ENCODE assay signal across 8 mouse cellular contexts in genomic region chr12:4107383-4107782, GRCm38 (mm10). TPM values are rescaled to one million over a fixed set of nuclear protein-coding genes. Genes with fewer than 3 reads are reported as not detected.
DNase-seq lines count a peak whose midpoint lies in the region; ATAC-seq and TF ChIP-seq lines count a peak whose summit lies in the region.

No protein-coding gene starts in this region.

- peaks cover 82% of the 10 kb centered on the region for H3K36me3 ChIP-seq in E14TG2a.4 (ENCODE audit: insufficient read depth, low read length)
- peaks cover 46% of the 10 kb centered on the region for H3K36me3 ChIP-seq in embryonic facial prominence, embryonic 14.5 days (ENCODE audit: control insufficient read depth, insufficient read depth, low read length)

- peaks cover 6% of the 10 kb centered on the region for H3K4me1 ChIP-seq in E14TG2a.4 (replicated peaks; ENCODE audit: low read depth, low read length)
- H3K4me1 ChIP-seq in embryonic facial prominence, embryonic 14.5 days (ENCODE audit: control insufficient read depth, insufficient read depth, low read length): no peaks in the 10 kb centered on the region

- intact Hi-C loops in heart, postnatal 10 days (cut with DNase I): loop anchor here (1.0 kb wide), 2 partner anchors 101 to 441 kb away; no protein-coding TSS in a partner anchor

- peak; percentile 79 for ATAC-seq in embryonic facial prominence, embryonic 14.5 days (ENCODE audit: low read depth)

- no peaks in the 10 kb centered on the region for H3K27me3 ChIP-seq in E14TG2a.4 (ENCODE audit: insufficient read depth, low read length)
- H3K27me3 ChIP-seq in embryonic facial prominence, embryonic 14.5 days (replicated peaks; ENCODE audit: control insufficient read depth, insufficient read depth, low read length): no peaks in the 10 kb centered on the region

- WGBS in embryonic facial prominence, embryonic 14.5 days: 80% methylated on average over 4 of the region's 4 CpGs
- WGBS in large intestine, adult 2 months: 75% methylated on average over 4 of the region's 4 CpGs

- no peak overlapping the region for H3K9ac ChIP-seq in embryonic facial prominence, embryonic 14.5 days (ENCODE audit: low read depth, low read length)

- no peak overlapping the region for H3K4me2 ChIP-seq in embryonic facial prominence, embryonic 14.5 days (ENCODE audit: low read depth, low read length)

- peak; percentile 26 to 55 for DNase-seq in adrenal gland, postnatal 4 days (ENCODE audit: low spot score in 2 of 2)
- peak; percentile 81 for DNase-seq in embryonic facial prominence, embryonic 14.5 days (ENCODE audit: low spot score)
- peak; percentile 82 to 89 for DNase-seq in heart, postnatal 10 days
- DNase-seq in large intestine, adult 2 months (ENCODE audit: low read depth, low spot score): peak; percentile 10
- peak; percentile 85 for DNase-seq in lung, postnatal 10 days
- DNase-seq in retina, embryonic 14.5 days (ENCODE audit: low spot score): peak; percentile 87
- DNase-seq in urinary bladder, adult 18-20 months (ENCODE audit: low spot score in 2 of 2): peak; percentile 33 to 42

- no peaks in the 10 kb centered on the region for H3K9me3 ChIP-seq in E14TG2a.4 (ENCODE audit: low read length)
- H3K9me3 ChIP-seq in embryonic facial prominence, embryonic 14.5 days (ENCODE audit: control insufficient read depth, low read length): no peaks in the 10 kb centered on the region

- H3K27ac ChIP-seq in embryonic facial prominence, embryonic 14.5 days (replicated peaks; ENCODE audit: low read depth, low read length): no peak overlapping the region

- TF ChIP-seq CTCF in E14TG2a.4 (conservative IDR thresholded peaks at IDR 0.05; ENCODE audit: low read length): peak; percentile 77

- no peak overlapping the region; the same call in 1 of the 2 replicates for H3K4me3 ChIP-seq in E14TG2a.4 (replicated peaks; ENCODE audit: low read length)
- H3K4me3 ChIP-seq in embryonic facial prominence, embryonic 14.5 days (ENCODE audit: low read depth, low read length): no peak overlapping the region

RNA-seq across cellular contexts. Expression of gene Dnajc27, which starts 25.0 kb away (rescaled TPM):
- 1 to 10 TPM; 6.9 to 8.0 TPM for total RNA-seq in adrenal gland, postnatal 4 days (2021)
- 6.0 and 8.0 TPM in 2 replicates for polyA plus RNA-seq in embryonic facial prominence, embryonic 14.5 days (2014; fragmentation: Nextera tagmentation; extraction: Ambion mirVana)
- 1 to 10 TPM; 6.8 to 7.3 TPM for total RNA-seq in heart, postnatal 10 days (2021)
- polyA plus RNA-seq in large intestine, adult 2 months (2012; rRNA removed): 2.2 and 2.5 TPM in 2 replicates

RNA-seq across cellular contexts. Expression of gene Adcy3, which starts 25.5 kb away (rescaled TPM):
- 10 to 100 TPM; 25.8 to 26.8 TPM for total RNA-seq in adrenal gland, postnatal 4 days (2021)
- 13.0 and 13.4 TPM in 2 replicates for polyA plus RNA-seq in embryonic facial prominence, embryonic 14.5 days (2014; fragmentation: Nextera tagmentation; extraction: Ambion mirVana)
- 10 to 100 TPM in 1 of 2 experiments, 1 to 10 TPM in 1; 7.1 to 20.2 TPM for total RNA-seq in heart, postnatal 10 days (2021)
- polyA plus RNA-seq in large intestine, adult 2 months (2012; rRNA removed): 2.7 and 3.6 TPM in 2 replicates

Comparison
In these comparisons a context has a peak if more than half of its experiments do, and no peak if none do; other contexts are left out.
1. DNase-seq: peak in every context shown above with its lines; median percentile 87 in retina, embryonic 14.5 days; 86 in heart, postnatal 10 days; 85 in lung, postnatal 10 days; 81 in embryonic facial prominence, embryonic 14.5 days; 40 in adrenal gland, postnatal 4 days; 38 in urinary bladder, adult 18-20 months; 10 in large intestine, adult 2 months.